Mouse (Mus musculus) kidney, postnatal 0 days (tissue): Measurements from ENCODE around the gene Vps37c. TPM values are rescaled to one million over a fixed set of nuclear protein-coding genes. Genes with fewer than 3 reads are reported as not detected.

ENCODE experiments used
- ATAC-seq: fragments of 200-750 bp; cut with Nextera tagmentation; replicated peaks from 2 replicates; pipeline ENCODE4 v1.8.0; 2017; ENCODE audit warnings: low read depth, moderate number of reproducible peaks, moderate TSS enrichment, moderate library complexity; ENCODE audit not compliant: low FRiP score
- DNase-seq: peaks from one replicate; pipeline ENCODE4 v3.0.0-alpha.2; 2016; ENCODE audit warnings: low spot score
- H3K27ac ChIP-seq: fragments of 300-500 bp; sonication (generic); 2 replicates; pipeline ENCODE4 v1.5.1; 2014; ENCODE audit warnings: mild to moderate bottlenecking
- H3K27me3 ChIP-seq: fragments of 300-500 bp; sonication (generic); 2 replicates; pipeline ENCODE4 v1.6.1; 2014; ENCODE audit warnings: low read length, mixed read lengths; ENCODE audit not compliant: insufficient read depth
- H3K36me3 ChIP-seq: fragments of 300-500 bp; sonication (generic); 2 replicates; pipeline ENCODE4 v1.6.1; 2014; ENCODE audit warnings: low read length, mixed read lengths; ENCODE audit not compliant: insufficient read depth
- H3K4me1 ChIP-seq: fragments of 300-500 bp; sonication (generic); replicated peaks from 2 replicates; pipeline ENCODE4 v1.6.1; 2014; ENCODE audit warnings: antibody characterized with exemption, low read length, mixed read lengths; ENCODE audit not compliant: insufficient read depth
- H3K4me2 ChIP-seq: fragments of 300-500 bp; sonication (generic); 2 replicates; pipeline ENCODE4 v1.6.1; 2014; ENCODE audit warnings: mild to moderate bottlenecking, low read length, moderate library complexity, mixed read lengths
- H3K4me3 ChIP-seq: fragments of 300-500 bp; sonication (generic); replicated peaks from 2 replicates; pipeline ENCODE4 v1.5.1; 2014; ENCODE audit warnings: low read depth, low read length
- H3K9ac ChIP-seq: fragments of 300-500 bp; sonication (generic); 2 replicates; pipeline ENCODE4 v1.6.1; 2014; ENCODE audit warnings: low read depth, low read length
- H3K9me3 ChIP-seq: fragments of 300-500 bp; sonication (generic); replicated peaks from 2 replicates; pipeline ENCODE4 v1.6.1; 2016; ENCODE audit warnings: low read length, inconsistent platforms, mixed read lengths
- CTCF ChIP-seq: IDR thresholded peaks from 2 replicates; pipeline ENCODE4 v1.5.1; 2016; ENCODE audit warnings: antibody characterized with exemption, low read depth, mild to moderate bottlenecking, moderate library complexity
- WGBS: fragments of 180-500 bp; shearing (Covaris S2); extraction: QIAGEN DNeasy Blood & Tissue Kit; methylation state at CpG from one replicate; pipeline ENCODE4 v1.1.7; 2014; 5-methylcytosine and 5-hydroxymethylcytosine counted together
- polyA plus RNA-seq: library from polyadenylated mRNA; unstranded; fragments of >200 nt; fragmentation: Nextera tagmentation; extraction: Ambion mirVana; gene quantifications from 2 replicates; pipeline ENCODE4 v1.2.1, GENCODE M21; 2015

Vps37c gene
- polyA plus RNA-seq, 1 experiment from 2014 or later = 35.5 TPM

DNA sequence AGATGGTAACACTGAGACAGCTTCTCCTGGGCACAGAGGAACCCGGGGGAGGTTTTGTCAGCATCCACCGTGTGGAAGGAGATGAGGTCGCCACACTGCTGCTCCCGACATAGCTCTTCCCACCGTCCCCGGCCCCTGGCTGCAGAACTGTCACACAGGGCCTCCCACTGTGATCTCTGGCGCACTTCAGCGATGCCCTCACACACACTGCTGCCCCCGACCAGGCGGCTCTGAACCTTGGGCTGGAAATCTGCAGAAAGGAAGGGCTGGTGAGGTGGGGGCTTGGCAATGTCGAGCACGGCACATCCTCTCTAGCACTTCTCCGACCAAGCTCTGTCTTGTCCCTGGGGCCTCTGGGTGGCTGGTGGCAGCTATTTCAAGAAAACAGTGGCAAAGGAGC is 34.5 kb downstream of the Vps37c start:
- 10% methylated on average over 13 of the region's 13 CpGs for WGBS
- H3K36me3 ChIP-seq = no peaks in the 10 kb centered on the region
- peaks cover 17% of the 10 kb centered on the region for H3K4me1 ChIP-seq
- peak; percentile 60 for DNase-seq
- no peak overlapping the region for H3K4me3 ChIP-seq
- no peak overlapping the region for H3K9ac ChIP-seq
- H3K27me3 ChIP-seq = no peaks in the 10 kb centered on the region
- ATAC-seq = no peak
- no peak for TF ChIP-seq CTCF
- H3K9me3 ChIP-seq = no peaks in the 10 kb centered on the region
- no peak overlapping the region for H3K27ac ChIP-seq
- H3K4me2 ChIP-seq = no peak overlapping the region

DNA sequence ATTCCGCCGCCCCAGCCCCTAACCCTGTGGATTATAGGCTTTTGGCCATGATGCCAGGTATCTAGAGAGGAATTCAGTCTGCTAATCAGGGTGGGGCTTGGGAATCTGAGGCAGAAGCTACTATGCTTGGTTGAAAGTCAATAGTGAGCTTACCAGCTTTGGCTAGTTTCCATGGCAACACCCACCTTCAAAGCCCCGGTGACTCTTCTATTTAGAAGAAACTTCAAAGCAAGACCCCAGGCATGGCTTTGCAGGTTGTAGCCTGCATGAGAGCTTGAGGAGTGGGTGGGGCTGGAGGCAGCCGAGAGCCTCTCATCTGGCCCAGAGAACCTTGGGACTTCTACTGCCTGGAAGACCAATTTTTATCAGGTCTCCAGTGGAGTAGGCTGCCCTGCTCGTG is 35.1 kb downstream of the Vps37c start:
- H3K9ac ChIP-seq = no peak overlapping the region
- peaks cover 17% of the 10 kb centered on the region for H3K4me1 ChIP-seq
- 54% methylated on average over 5 of the region's 5 CpGs for WGBS
- ATAC-seq (no peak), DNase-seq (no peak)
- H3K27me3 ChIP-seq = no peaks in the 10 kb centered on the region
- no peak overlapping the region for H3K4me2 ChIP-seq
- H3K27ac ChIP-seq = no peak overlapping the region
- H3K36me3 ChIP-seq = no peaks in the 10 kb centered on the region
- no peak for TF ChIP-seq CTCF
- H3K9me3 ChIP-seq = no peaks in the 10 kb centered on the region
- no peak overlapping the region for H3K4me3 ChIP-seq

DNA sequence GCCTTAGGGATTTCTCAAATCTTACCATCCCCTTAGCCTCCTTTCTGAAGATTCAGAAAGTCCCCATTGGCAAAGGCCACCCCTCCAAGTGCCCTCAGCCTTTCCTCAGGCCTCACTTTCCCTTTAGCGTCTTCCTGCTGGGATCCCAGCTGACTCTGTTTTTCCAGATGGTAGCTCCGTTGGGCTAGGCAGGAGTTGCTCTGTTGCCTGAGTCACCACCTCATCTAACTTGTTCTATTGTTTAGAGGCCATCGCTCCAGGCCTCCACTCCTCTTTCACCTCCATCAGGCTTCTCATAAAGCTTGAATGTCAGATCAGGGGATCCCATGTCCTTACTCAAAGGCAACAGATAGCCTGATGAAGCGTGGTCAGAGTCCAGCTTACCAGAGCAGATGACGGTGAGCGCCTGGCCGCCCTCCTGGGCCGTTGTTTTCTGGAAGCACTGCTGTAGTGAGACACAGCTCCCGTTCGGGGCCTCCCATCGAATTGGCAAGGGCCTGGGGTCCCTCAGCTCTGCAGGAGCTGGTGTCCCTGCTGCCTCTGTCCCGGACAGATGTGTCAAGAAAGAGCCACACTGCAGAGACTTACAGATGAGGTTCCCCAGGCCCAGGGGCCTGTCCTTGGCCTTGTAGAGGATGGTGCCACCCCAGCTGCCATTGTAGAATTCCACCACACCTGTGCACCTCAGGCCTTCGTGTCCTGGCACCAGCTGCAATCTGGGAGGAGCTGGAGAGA is 36.3 kb downstream of the Vps37c start:
- WGBS = 69% methylated on average over 13 of the region's 13 CpGs
- peaks cover 13% of the 10 kb centered on the region for H3K4me1 ChIP-seq
- no peak overlapping the region for H3K9ac ChIP-seq
- H3K4me3 ChIP-seq = no peak overlapping the region
- DNase-seq = no peak
- H3K4me2 ChIP-seq = no peak overlapping the region
- no peaks in the 10 kb centered on the region for H3K27me3 ChIP-seq
- H3K27ac ChIP-seq = no peak overlapping the region
- ATAC-seq = no peak
- no peaks in the 10 kb centered on the region for H3K9me3 ChIP-seq
- H3K36me3 ChIP-seq = no peaks in the 10 kb centered on the region
- TF ChIP-seq CTCF = no peak

DNA sequence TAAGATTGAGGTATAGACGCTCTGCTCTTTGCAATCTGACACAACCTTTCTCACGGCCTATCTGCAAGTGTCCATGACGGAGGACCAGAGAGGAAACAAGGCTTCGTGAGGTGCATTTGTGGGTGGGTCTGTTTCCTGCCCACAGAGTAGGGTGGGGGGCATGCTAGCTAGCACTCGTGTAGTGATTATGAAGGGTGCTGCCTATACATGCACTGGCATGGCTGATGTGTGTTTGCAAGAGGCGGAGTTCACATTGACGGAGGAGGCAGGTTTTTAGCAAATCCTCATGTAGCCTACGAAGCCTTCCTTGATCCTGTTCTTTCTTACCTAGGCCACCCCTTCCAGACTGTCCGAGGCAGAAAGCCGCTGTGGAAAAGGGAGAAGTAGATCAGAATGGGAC is 41.4 kb downstream of the Vps37c start:
- ATAC-seq = no peak
- Histone ChIP-seq H3K27ac (no peak overlapping the region), H3K9ac (no peak overlapping the region), H3K27me3 (no peaks in the 10 kb centered on the region), H3K4me2 (no peak overlapping the region), H3K36me3 (no peaks in the 10 kb centered on the region), H3K9me3 (no peaks in the 10 kb centered on the region), H3K4me1 (no peaks in the 10 kb centered on the region), H3K4me3 (no peak overlapping the region)
- 88% methylated on average over 10 of the region's 10 CpGs for WGBS
- DNase-seq = no peak
- TF ChIP-seq CTCF = no peak

DNA sequence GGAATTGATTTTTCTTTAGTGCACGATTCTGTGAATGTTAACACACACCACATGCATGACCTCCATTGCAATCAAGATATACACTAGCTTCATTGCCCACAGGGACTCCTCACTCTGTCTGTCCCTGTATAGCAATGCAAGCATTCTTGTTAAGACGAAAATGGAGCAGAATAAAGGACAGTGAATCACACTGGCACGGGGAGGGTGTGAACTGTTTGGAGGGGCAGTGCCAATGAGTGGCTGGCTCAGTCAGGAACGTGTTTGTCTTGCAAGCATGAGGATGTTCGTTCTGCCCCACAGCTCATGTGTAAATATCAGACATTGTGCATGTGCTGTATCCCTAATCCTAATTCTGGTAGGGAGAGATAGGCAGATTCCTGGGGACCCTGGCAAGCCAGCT is 41.9 kb downstream of the Vps37c start:
- Histone ChIP-seq H3K4me2 (no peak overlapping the region), H3K27me3 (no peaks in the 10 kb centered on the region), H3K9ac (no peak overlapping the region), H3K4me1 (no peaks in the 10 kb centered on the region), H3K27ac (no peak overlapping the region), H3K36me3 (no peaks in the 10 kb centered on the region), H3K4me3 (no peak overlapping the region), H3K9me3 (no peaks in the 10 kb centered on the region)
- DNase-seq = no peak
- no peak for ATAC-seq
- TF ChIP-seq CTCF = no peak
- WGBS = 63% methylated on average over 5 of the region's 5 CpGs

DNA sequence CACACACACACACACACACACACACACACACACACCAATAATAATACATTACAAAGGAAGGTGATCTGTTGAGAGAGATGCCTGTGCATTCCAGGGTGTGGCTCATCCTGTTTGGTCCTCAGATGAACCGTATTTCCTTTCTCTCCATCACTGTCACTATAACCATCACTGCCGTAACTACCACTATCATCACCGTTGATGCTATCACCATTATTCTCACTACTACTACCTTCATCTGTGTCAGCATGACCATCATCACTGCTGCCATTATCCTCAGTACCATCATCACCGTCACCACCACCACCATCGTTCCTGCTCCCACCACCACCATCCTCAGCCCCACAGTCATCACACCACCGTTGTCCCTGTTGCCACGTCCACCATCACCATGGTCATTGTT is 43.4 kb downstream of the Vps37c start:
- H3K4me2 ChIP-seq = no peak overlapping the region
- no peak for DNase-seq
- no peaks in the 10 kb centered on the region for H3K4me1 ChIP-seq
- no peak overlapping the region for H3K9ac ChIP-seq
- no peaks in the 10 kb centered on the region for H3K9me3 ChIP-seq
- no peak for ATAC-seq
- no peaks in the 10 kb centered on the region for H3K27me3 ChIP-seq
- H3K27ac ChIP-seq = no peak overlapping the region
- H3K4me3 ChIP-seq = no peak overlapping the region
- no peaks in the 10 kb centered on the region for H3K36me3 ChIP-seq
- WGBS = 93% methylated on average over 7 of the region's 7 CpGs
- TF ChIP-seq CTCF = no peak

DNA sequence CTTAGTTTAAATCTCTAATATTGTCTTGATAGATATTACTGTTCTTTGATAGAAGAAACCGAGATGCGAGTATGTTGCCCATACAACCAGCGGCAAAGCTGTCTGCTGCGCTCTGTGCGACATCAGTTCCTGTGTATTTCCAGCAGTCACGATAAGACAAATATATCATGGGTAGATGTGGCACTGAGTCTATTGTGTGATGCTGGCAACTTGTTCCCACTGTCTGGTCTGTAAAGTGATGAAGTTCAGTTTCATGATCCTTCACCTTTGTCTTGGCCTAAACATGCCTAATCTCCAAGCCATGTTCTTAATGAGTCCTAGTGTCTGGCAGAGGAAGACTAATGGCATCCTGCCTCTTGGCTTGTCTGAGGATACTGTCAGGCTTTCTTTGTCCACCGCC is 44.2 kb downstream of the Vps37c start:
- Histone ChIP-seq H3K9ac (no peak overlapping the region), H3K4me3 (no peak overlapping the region), H3K27me3 (no peaks in the 10 kb centered on the region), H3K9me3 (no peaks in the 10 kb centered on the region), H3K36me3 (no peaks in the 10 kb centered on the region), H3K4me1 (no peaks in the 10 kb centered on the region), H3K27ac (no peak overlapping the region), H3K4me2 (no peak overlapping the region)
- DNase-seq = no peak
- no peak for ATAC-seq
- no peak for TF ChIP-seq CTCF
- 95% methylated on average over 7 of the region's 7 CpGs for WGBS
